Mouse (Mus musculus) intestine, postnatal 0 days (tissue): ENCODE data around the gene Mettl7a3. TPM values are rescaled to one million over a fixed set of nuclear protein-coding genes. Genes with fewer than 3 reads are reported as not detected.
"Not testable (repeated sequence)": the region's sequence is repeated elsewhere in the genome, so short reads cannot be mapped to it uniquely, and the experiment has no call there.

Source experiments
- ATAC-seq: fragments of 200-750 bp; cut with Nextera tagmentation; 2 replicates; pipeline ENCODE4 v1.8.0; 2017; ENCODE audit warnings: mild to moderate bottlenecking, moderate TSS enrichment, moderate library complexity
- H3K27ac ChIP-seq: fragments of 300-500 bp; sonication (generic); 2 replicates; pipeline ENCODE4 v1.5.1; 2014; ENCODE audit warnings: mild to moderate bottlenecking, low read depth, low read length, moderate library complexity
- H3K27me3 ChIP-seq: fragments of 300-500 bp; sonication (generic); replicated peaks from 2 replicates; pipeline ENCODE4 v1.6.1; 2014; ENCODE audit warnings: low read length, mixed read lengths; ENCODE audit not compliant: control insufficient read depth, insufficient read depth
- H3K36me3 ChIP-seq: fragments of 300-500 bp; sonication (generic); 2 replicates; pipeline ENCODE4 v1.6.1; 2014; ENCODE audit warnings: mild to moderate bottlenecking, moderate library complexity; ENCODE audit not compliant: control insufficient read depth, insufficient read depth
- H3K4me1 ChIP-seq: fragments of 300-500 bp; sonication (generic); replicated peaks from 2 replicates; pipeline ENCODE4 v1.6.1; 2014; ENCODE audit warnings: antibody characterized with exemption, low read length, mixed read lengths; ENCODE audit not compliant: control insufficient read depth, insufficient read depth
- H3K4me2 ChIP-seq: fragments of 300-500 bp; sonication (generic); replicated peaks from 2 replicates; pipeline ENCODE4 v1.6.1; 2014; ENCODE audit warnings: low read depth, mild to moderate bottlenecking, moderate library complexity
- H3K4me3 ChIP-seq: fragments of 300-500 bp; sonication (generic); 2 replicates; pipeline ENCODE4 v1.5.1; 2014; ENCODE audit warnings: low read depth, low read length
- H3K9ac ChIP-seq: fragments of 300-500 bp; sonication (generic); 2 replicates; pipeline ENCODE4 v1.6.1; 2014; ENCODE audit warnings: mild to moderate bottlenecking, low read depth, low read length
- H3K9me3 ChIP-seq: fragments of 300-500 bp; sonication (generic); 2 replicates; pipeline ENCODE4 v1.6.1; 2016; ENCODE audit warnings: mixed run types; ENCODE audit not compliant: control insufficient read depth
- CTCF ChIP-seq: sonication (generic); IDR thresholded peaks from 2 replicates; pipeline ENCODE4 v1.5.1; 2016; ENCODE audit warnings: low read depth, mild to moderate bottlenecking, control low read depth, antibody characterized with exemption, moderate library complexity
- WGBS: fragments of 180-500 bp; shearing (Covaris S2); extraction: QIAGEN DNeasy Blood & Tissue Kit; methylation state at CpG from one replicate; pipeline ENCODE4 v1.1.7; 2014; 5-methylcytosine and 5-hydroxymethylcytosine counted together
- polyA plus RNA-seq: library from polyadenylated mRNA; unstranded; fragments of >200 nt; fragmentation: Nextera tagmentation; extraction: Ambion mirVana; gene quantifications from 2 replicates; pipeline ENCODE4 v1.2.1, GENCODE M21; 2015

The Mettl7a3 gene
- polyA plus RNA-seq, 1 experiment from 2014 or later, result not detected

- 0 out of 2 replicates have a peak, but pooled peaks cover 3% of the 10 kb centered on the region for H3K4me1 ChIP-seq
- no peaks in the 10 kb centered on the region for H3K36me3 ChIP-seq
- H3K4me3 ChIP-seq, result no peak overlapping the region
- no peaks in the 10 kb centered on the region for H3K27me3 ChIP-seq
- H3K9ac ChIP-seq, result no peak overlapping the region
- H3K4me2 ChIP-seq, result no peak overlapping the region
- 84% methylated on average over 3 of the region's 3 CpGs for WGBS
- no peak for ATAC-seq
- no peak for TF ChIP-seq CTCF
- no peaks in the 10 kb centered on the region for H3K9me3 ChIP-seq
- no peak overlapping the region for H3K27ac ChIP-seq
These were observed 9.5 kb upstream of the Mettl7a3 start for GRCm38 (mm10) chr15:100325235-100325634.

- not testable (repeated sequence) for H3K27me3 ChIP-seq, H3K27ac ChIP-seq, H3K4me3 ChIP-seq, H3K9me3 ChIP-seq, H3K9ac ChIP-seq, ATAC-seq, H3K4me1 ChIP-seq, H3K4me2 ChIP-seq, H3K36me3 ChIP-seq
- 64% methylated on average over 3 of the region's 4 CpGs for WGBS
- TF ChIP-seq CTCF, result peak; percentile 33
These were observed 6.6 kb upstream of the Mettl7a3 start for GRCm38 (mm10) chr15:100328089-100328488.

GRCm38 (mm10) chr15:100329336-100329735, 5.4 kb upstream of the Mettl7a3 start:
- H3K4me1 ChIP-seq, H3K27me3 ChIP-seq, H3K36me3 ChIP-seq, H3K27ac ChIP-seq, H3K9me3 ChIP-seq, H3K4me2 ChIP-seq, H3K9ac ChIP-seq, H3K4me3 ChIP-seq, ATAC-seq: not testable (repeated sequence)
- WGBS, result 63% methylated on average over 10 of the region's 10 CpGs

- Histone ChIP-seq H3K27ac (no peak overlapping the region), H3K4me2 (no peak overlapping the region), H3K4me3 (no peak overlapping the region), H3K4me1 (no peaks in the 10 kb centered on the region), H3K36me3 (no peaks in the 10 kb centered on the region), H3K9me3 (no peaks in the 10 kb centered on the region), H3K27me3 (no peaks in the 10 kb centered on the region), H3K9ac (no peak overlapping the region)
- 63% methylated on average over 7 of the region's 7 CpGs for WGBS
- no peak for TF ChIP-seq CTCF
- ATAC-seq, result no peak
These were observed 4.0 kb upstream of the Mettl7a3 start for GRCm38 (mm10) chr15:100330739-100331138.

GRCm38 (mm10) chr15:100332077-100332961, 2.4 kb upstream of the Mettl7a3 start:
- H3K4me3 ChIP-seq, H3K9ac ChIP-seq, H3K9me3 ChIP-seq, H3K4me2 ChIP-seq, H3K27ac ChIP-seq, H3K4me1 ChIP-seq, H3K36me3 ChIP-seq, H3K27me3 ChIP-seq: not testable (repeated sequence)
- ATAC-seq, result peak; percentile 25; the same call in 1 of the 2 replicates
- 75% methylated on average over 3 of the region's 10 CpGs for WGBS
- TF ChIP-seq CTCF, result peak; percentile 35

DNA sequence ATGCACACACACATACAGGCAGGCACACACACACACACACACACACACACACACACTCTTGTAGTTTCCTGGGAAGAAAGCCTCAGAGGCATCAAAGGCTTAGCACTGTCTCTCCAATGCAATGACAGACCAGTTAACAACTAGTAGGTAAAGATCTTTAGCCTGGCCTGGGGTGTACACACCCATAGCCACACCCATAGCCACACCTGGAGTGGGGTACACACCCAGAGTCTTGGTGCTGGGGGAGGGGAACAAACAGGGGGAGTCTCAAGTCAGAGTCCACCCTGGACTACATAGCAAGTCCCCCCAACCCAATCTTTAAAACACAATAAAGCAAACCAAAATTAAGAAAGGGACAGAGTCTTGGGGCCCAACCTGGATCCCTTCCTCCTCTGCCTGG, 2.6 kb downstream of the Mettl7a3 start:
- H3K27me3 ChIP-seq, H3K9me3 ChIP-seq, H3K36me3 ChIP-seq, H3K4me1 ChIP-seq, H3K4me3 ChIP-seq, H3K4me2 ChIP-seq, H3K9ac ChIP-seq, H3K27ac ChIP-seq: not testable (repeated sequence)
- peak; percentile 9; the same call in 1 of the 2 replicates for ATAC-seq
